ENCODE assay signal across 19 mouse cellular contexts in the genomic region with DNA sequence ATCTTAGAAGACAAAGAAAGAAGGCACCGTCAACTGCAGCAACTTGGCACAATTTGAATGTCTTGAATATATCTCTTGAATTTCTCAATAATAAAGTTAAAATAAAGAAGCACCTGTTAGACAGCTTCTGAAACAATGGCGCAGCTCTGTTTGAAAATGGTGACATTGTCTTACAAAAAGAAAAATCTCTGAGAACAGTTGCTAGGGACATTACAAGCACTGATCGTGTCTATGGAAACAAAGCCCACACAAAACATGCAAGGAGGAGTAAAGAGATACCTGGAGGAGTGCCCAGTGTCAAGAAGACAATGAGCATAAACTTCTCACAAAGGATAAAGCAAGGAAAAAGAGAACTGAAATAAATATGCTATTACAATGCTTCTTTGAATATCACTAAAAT.
"Had no signal": no experiment of that assay in that cellular context is flagged by ENCODE, and none has a peak within 500 bp of the region (broad histone marks: within the 10 kb centered on the region; RNA-seq: fewer than 3 reads in every experiment).

No protein-coding gene starts in this region.

- H3K36me3 ChIP-seq: limb, embryonic 12.5 days; limb, embryonic 15.5 days; midbrain, embryonic 13.5 days had no signal

- DNase-seq: kidney, adult 2 months; kidney, postnatal 14 days; kidney, postnatal 4 days; layer of hippocampus, postnatal 36 days; left cerebral cortex, postnatal 4 days; liver, postnatal 0 days; lung, embryonic 14.5 days; thymus, adult 2 months; thymus, postnatal 14 days; thymus, postnatal 4 days had no signal

- ATAC-seq: intestine, postnatal 0 days; liver, postnatal 0 days; lung, postnatal 0 days; midbrain, embryonic 13.5 days; midbrain, embryonic 16.5 days had no signal

- H3K4me2 ChIP-seq: limb, embryonic 12.5 days; limb, embryonic 15.5 days; liver, embryonic 11.5 days; lung, embryonic 14.5 days; midbrain, embryonic 13.5 days had no signal

- H3K4me1 ChIP-seq: limb, embryonic 12.5 days; limb, embryonic 15.5 days; midbrain, embryonic 13.5 days had no signal

- H3K4me3 ChIP-seq: limb, embryonic 12.5 days; limb, embryonic 15.5 days; midbrain, embryonic 13.5 days had no signal

- H3K9ac ChIP-seq: limb, embryonic 12.5 days; limb, embryonic 15.5 days; liver, embryonic 14.5 days; liver, postnatal 0 days; lung, embryonic 14.5 days; midbrain, embryonic 13.5 days had no signal

- H3K27me3 ChIP-seq: limb, embryonic 12.5 days; limb, embryonic 15.5 days; midbrain, embryonic 13.5 days had no signal

- H3K27ac ChIP-seq: limb, embryonic 12.5 days; limb, embryonic 15.5 days; liver, embryonic 14.5 days; macrophage; midbrain, embryonic 13.5 days had no signal

- H3K9me3 ChIP-seq: limb, embryonic 12.5 days; limb, embryonic 15.5 days; midbrain, embryonic 13.5 days had no signal
